Mouse (Mus musculus): ENCODE measurements around the gene Asah2. TPM values are rescaled to one million over a fixed set of nuclear protein-coding genes. Genes with fewer than 3 reads are reported as not detected.
"Not testable (repeated sequence)": the region's sequence is repeated elsewhere in the genome, so short reads cannot be mapped to it uniquely, and the experiment has no call there.

Asah2 gene
- total RNA-seq, 2 experiments from 2014 or later = 6.6 to 6.9 TPM

DNA sequence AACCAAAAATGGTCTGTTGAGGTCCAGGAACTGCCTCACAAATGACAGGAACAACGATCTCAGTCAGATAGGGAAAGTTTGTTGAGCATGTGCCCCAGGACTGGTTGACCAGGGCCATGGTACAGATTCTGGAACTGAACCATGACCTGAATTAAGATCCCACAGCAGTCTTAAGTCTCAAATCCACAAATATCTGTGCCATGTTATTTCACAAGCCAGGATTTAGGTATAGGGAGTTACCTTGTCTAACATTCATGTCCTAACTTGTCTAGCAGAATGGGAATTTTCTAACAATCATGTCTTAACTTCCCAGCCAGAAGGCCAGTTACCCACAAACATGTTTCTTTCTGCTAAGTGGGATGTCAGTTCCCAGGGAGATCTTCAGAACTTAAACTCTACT lies 19.4 kb downstream of the Asah2 start:
- Histone ChIP-seq H3K27ac (no peak overlapping the region), H3K4me3 (no peak overlapping the region)
- DNase-seq (ENCODE audit: low spot score in 2 of 2) = no peak
- TF ChIP-seq CTCF (conservative IDR thresholded peaks at IDR 0.05) = no peak

DNA sequence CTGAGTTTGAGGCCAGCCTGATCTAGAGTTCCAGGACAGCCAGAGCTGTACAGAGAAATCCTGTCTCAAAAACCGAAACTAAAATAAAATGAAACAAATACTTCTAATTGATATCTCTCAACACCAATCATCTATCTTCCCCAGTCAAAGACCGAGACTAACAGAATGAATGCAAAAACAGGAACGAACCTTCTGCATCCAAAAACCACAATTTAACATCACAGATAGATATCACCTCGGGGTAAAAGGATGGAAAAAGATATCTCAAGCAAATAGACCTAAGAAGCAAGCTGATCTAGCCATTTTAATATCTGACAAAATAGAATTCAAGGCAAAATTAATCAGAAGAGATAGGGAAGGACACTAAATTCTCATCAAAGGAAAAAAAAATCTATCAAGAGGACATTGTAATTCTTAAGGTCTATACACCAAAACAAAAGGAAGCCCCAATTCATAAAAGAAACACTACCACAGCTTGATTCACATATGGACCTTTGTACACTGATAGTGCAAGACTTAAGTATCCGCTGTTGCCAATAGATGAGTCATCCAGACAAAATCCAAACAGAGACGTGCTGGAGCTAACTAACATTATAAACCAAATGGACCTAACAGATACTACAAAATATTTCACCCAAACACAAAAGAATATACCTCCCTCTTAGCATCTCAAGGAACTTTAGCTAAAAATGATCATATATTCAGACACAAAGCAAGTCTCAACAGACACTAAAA lies 20.1 kb downstream of the Asah2 start:
- no peak overlapping the region for H3K4me3 ChIP-seq
- no peak for DNase-seq (ENCODE audit: low spot score in 2 of 2)
- TF ChIP-seq CTCF (conservative IDR thresholded peaks at IDR 0.05) = no peak
- H3K27ac ChIP-seq = no peak overlapping the region

DNA sequence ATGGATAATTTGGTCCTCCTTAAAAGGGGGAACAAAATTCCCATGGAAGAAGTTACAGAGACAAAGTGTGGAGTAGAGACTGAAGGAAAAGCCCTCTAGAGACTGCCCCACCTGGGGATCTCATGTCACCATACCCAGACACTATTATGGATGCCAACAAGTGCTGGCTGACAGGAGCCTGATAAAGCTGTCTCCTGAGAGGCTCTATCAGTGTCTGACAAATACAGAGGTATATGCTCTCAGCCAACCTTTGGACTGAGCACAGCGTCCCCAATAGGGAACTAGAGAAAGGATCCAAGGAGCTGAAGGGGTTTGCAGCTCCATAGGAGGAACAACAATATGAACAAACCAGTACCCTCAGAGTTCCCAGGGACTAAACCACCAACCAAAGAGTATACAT lies 23.2 kb downstream of the Asah2 start:
- DNase-seq (ENCODE audit: low spot score in 2 of 2); H3K4me3 ChIP-seq; H3K27ac ChIP-seq: not testable (repeated sequence)

DNA sequence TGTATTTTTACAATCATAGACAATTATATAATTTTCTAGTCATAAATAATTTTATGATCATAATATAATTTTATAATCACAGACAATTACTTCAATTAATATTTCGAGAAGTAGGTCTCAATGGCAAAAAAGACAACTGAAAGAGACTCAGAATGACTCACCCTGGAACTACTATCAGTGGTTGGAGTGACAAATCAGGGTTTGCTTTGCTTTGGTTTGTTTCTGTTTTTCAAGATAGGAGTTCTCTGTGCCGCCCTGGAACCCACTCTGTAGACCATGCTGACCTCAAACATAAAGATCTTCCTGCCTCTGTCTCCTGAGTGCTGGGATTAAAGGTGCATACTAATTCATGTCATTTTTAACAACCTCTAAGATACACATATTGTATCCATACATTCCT lies 37.7 kb downstream of the Asah2 start:
- DNase-seq (ENCODE audit: low spot score in 2 of 2) = no peak
- no peak for TF ChIP-seq CTCF (conservative IDR thresholded peaks at IDR 0.05)
- Histone ChIP-seq H3K4me3 (no peak overlapping the region), H3K27ac (no peak overlapping the region)

DNA sequence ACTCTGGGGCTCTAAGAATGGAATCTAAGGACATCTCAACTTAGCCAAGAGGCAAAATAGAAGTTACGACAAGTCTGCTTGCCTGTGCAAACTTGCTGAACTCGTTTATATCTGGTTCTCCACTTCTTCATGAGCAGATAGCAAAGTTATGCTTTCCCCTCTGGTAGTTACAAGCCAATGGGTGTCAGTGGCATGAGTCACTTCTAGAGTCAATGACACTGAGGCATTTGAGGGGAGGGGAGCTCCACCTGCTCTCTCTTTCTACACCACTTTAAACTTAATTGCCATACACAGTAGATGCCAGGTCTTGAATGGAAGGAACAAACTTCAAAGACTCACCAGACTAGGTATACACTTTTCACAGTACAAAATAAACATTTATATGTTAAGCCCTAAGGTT lies 38.4 kb downstream of the Asah2 start:
- no peak for TF ChIP-seq CTCF (conservative IDR thresholded peaks at IDR 0.05)
- H3K27ac ChIP-seq = no peak overlapping the region
- no peak overlapping the region for H3K4me3 ChIP-seq
- DNase-seq (ENCODE audit: low spot score in 2 of 2) = no peak

DNA sequence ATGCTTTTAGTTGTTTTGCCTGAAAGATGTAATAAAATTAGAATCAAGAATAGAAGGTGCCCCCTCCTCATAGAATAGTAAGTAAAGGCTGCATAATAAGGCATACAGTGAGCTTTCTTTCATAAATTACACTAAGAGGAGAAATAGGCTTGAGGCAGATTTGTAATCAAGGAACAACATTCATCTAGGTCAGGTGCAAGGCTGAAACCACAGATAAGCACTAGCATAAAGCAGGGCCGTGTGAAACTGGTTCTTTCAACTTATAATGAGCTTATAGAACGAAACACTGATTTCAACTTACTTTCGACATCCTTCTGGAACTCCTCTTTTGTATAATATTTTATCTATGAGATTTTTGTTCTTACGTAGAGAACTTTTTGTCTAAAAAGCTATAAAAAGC lies 40.3 kb downstream of the Asah2 start:
- TF ChIP-seq CTCF (conservative IDR thresholded peaks at IDR 0.05) = no peak
- no peak overlapping the region for H3K27ac ChIP-seq
- no peak overlapping the region for H3K4me3 ChIP-seq

DNA sequence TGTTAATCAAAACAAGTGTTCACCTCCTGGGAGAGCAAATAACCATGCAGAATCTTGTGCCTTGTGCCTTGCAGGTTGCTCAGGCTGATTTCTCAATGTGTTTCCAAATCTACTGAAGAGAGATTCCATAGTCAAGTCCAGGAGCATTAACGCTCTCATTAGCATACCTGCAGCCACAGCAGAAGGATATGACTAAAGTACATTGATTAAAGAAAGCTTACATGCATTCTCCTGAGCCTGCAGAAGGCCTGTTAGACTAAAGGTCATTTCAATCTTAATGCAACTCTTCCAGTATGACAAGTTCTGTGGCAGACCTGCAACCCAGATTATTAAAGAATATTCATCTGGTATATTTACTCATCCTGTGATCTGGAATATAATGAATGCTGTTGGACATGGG lies 46.7 kb downstream of the Asah2 start:
- TF ChIP-seq CTCF (conservative IDR thresholded peaks at IDR 0.05) = no peak
- no peak overlapping the region for H3K27ac ChIP-seq
- no peak overlapping the region for H3K4me3 ChIP-seq
- no peak for DNase-seq (ENCODE audit: low spot score in 2 of 2)

More for the DNA sequence above, 40.3 kb downstream of the Asah2 start:
- no peak for DNase-seq (ENCODE audit: low spot score in 2 of 2)

DNA sequence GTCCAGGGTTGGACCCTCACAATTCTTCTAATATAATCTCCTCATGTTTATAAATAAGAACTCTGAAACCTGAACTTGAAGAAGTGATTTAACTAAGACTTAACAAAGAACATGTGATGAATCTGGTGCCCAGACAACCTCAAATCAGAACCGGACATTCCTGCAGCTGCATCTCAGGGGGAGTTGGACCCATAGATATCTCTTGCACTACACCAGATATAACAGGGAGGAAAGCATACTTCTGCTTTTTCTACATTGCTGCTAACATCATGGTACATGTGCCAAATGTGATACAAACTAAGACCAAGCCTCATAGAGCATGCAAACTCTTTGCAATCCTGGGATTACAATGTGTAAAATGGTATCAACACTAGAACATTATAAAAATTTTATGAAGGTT lies 51.8 kb downstream of the Asah2 start:
- DNase-seq (ENCODE audit: low spot score in 2 of 2) = no peak
- Histone ChIP-seq H3K4me3 (no peak overlapping the region), H3K27ac (no peak overlapping the region)
- TF ChIP-seq CTCF (conservative IDR thresholded peaks at IDR 0.05) = no peak

DNA sequence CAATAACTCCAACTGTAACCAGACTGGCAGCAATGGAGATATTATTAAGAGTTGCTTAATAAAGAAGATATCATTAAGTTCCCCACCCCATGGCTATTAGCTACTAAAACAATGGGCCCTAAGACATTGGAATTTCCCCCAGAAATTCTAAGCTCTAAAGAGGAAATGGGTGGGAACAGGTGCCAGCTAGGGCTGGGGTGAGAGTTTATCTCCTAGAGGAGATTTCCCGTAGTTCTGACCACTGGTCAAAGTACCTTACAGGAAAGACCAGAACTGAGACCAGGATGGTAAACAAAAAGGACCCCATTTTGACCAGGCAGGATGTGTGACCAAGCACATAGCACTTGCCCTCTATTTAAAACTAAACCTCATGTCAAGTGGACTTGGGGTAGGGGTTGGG lies 52.3 kb downstream of the Asah2 start:
- no peak overlapping the region for H3K27ac ChIP-seq
- TF ChIP-seq CTCF (conservative IDR thresholded peaks at IDR 0.05) = no peak
- H3K4me3 ChIP-seq = no peak overlapping the region
- DNase-seq (ENCODE audit: low spot score in 2 of 2) = no peak

DNA sequence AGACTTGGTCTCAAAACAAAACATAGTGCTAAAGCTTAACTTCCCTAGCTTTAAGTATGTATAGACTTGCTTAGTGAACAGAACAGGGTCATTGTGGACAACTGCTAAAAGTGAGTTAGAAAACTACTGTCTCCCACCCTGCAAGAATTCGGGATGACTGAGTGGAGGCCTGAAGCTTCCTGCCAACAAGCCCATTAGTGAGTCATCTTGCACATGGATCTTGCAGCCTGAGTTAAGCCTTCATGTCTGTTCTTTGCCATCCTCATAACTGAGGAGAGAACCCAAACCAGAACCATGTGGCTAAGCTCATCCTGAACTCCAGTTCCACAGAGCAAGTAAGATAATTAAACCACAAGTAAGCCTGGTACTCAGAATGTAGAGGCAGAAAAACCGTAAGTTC lies 56.8 kb downstream of the Asah2 start:
- DNase-seq (ENCODE audit: low spot score in 2 of 2) = no peak
- H3K27ac ChIP-seq = no peak overlapping the region
- H3K4me3 ChIP-seq = no peak overlapping the region
- no peak for TF ChIP-seq CTCF (conservative IDR thresholded peaks at IDR 0.05)

DNA sequence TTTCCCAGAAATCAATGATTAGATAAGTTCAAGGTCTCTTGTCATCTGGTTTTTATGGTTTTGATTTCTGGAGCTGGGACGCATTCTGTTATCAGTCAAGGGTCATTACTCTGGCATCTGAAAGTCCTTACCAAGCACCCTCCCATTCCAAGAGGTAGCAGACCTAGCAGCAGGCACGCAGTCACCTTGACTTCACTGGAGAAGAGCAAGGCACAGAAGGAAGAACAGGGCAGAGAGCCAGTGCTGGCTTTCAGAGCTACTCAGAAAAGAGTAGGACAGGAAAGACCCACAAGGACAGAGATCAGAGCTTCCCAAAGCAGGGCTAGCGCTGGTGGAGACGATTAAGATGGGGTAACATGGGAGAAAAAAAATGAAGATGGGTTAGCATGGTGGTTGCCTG lies 75.1 kb downstream of the Asah2 start:
- DNase-seq (ENCODE audit: low spot score in 2 of 2) = no peak
- H3K27ac ChIP-seq = no peak overlapping the region
- no peak for TF ChIP-seq CTCF (conservative IDR thresholded peaks at IDR 0.05)
- H3K4me3 ChIP-seq = no peak overlapping the region

DNA sequence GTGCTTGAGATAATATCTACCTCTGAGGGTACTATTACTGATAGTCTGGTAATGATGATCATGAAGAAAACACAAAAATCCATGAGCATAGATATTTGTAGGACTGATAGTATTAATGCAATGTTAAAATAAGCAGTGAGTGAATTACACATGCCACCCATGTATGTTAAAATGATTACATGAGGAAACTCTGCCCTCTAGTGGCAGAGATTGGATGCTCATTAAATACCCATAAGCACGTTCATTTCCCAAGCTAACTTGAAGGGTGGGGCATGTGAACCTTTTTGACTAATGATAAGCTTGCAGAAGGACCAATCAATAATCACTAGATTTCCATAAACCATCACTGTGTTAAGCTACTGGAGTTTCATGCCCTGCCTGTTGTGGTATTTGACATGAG lies 77.6 kb downstream of the Asah2 start:
- Histone ChIP-seq H3K4me3 (no peak overlapping the region), H3K27ac (no peak overlapping the region)
- peak; percentile 59 for DNase-seq (ENCODE audit: low spot score in 2 of 2)
- peak; percentile 93 for TF ChIP-seq CTCF (conservative IDR thresholded peaks at IDR 0.05)

DNA sequence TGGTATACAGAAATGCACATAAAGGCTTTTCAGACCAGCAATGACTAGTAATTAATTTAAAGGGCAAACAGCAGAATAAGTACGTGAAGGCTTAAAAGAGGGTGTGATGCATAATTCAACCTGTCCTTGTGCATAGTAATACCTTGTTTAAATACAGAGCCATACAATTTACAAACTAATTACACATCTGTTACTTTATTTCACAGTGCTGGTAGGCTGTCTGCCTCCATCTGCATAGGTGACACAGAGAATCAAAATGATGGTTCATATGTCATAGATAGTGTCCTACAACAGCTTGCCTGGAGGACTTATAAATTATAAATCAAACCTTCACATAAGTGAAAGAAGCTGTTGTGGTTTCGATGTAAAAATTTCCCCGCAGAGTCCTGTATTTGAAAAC lies 82.6 kb downstream of the Asah2 start:
- TF ChIP-seq CTCF (conservative IDR thresholded peaks at IDR 0.05) = no peak
- DNase-seq (ENCODE audit: low spot score in 2 of 2) = no peak
- no peak overlapping the region for H3K4me3 ChIP-seq
- H3K27ac ChIP-seq = no peak overlapping the region

DNA sequence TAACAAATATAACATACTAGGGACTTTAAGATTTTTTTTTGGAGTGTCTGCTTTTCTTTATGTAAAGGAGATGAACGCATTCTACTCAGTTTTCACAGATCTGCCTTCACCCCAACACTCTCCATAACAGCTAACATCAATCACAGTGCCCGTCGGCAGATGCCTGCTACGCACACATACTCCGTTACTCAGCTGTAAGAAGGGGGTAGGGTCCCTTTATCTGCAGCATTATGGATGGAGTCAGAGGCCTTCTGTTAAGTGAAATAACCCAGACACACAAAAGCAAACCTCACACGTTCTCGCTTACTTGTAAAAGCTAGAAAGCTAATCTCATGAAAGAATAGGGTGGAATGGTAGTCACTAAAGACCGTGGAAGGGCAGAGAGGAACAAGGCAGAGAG lies 88.3 kb downstream of the Asah2 start:
- Histone ChIP-seq H3K27ac (no peak overlapping the region), H3K4me3 (no peak overlapping the region)
- TF ChIP-seq CTCF (conservative IDR thresholded peaks at IDR 0.05) = no peak

DNA sequence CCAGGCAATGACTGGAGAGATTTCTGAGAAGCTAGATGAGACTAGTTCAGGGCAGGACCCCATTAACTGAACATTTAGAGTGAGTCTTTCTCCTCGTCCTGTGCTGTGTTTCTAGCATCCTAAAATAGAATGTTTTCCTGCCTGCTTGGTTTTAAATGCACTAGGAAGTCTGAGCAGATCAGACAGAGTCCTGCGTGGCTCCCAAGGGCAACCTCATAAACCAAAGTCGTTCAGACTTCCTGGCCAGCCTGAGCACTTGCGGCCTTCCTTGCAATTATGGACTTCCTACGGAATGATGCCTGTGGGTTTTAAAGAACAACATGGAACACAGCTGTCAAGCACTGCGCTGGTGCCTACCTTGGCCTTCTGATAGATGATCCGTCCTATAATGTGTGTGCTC lies 89.4 kb downstream of the Asah2 start:
- Histone ChIP-seq H3K27ac (no peak overlapping the region), H3K4me3 (no peak overlapping the region)
- DNase-seq (ENCODE audit: low spot score in 2 of 2) = no peak
- TF ChIP-seq CTCF (conservative IDR thresholded peaks at IDR 0.05) = no peak

More for the DNA sequence above, 88.3 kb downstream of the Asah2 start:
- DNase-seq (ENCODE audit: low spot score in 2 of 2) = no peak
